Mouse (Mus musculus) layer of hippocampus, adult 2 months (tissue): ENCODE measurements at regions not wholly inside any gene's neighbourhood (a gene's known extent, or its start where the extent isn't known, plus 50 kb on each side); places are given as distances from the start of the nearest gene placed in this dataset.
A peak's percentile ranks its signal among the peaks of the same experiment; 100 is the strongest.

Experiments
- DNase-seq, 2 experiments: peaks; one replicate each; pipeline ENCODE4 v3.0.0; 2022; ENCODE audit warnings: low spot score in 2 of 2
- H3K27ac ChIP-seq: fragments of 200-600 bp; 2 replicates; pipeline ENCODE4 v1.8.1; 2022
- H3K4me3 ChIP-seq: fragments of 200-600 bp; 2 replicates; pipeline ENCODE4 v1.8.1; 2022; ENCODE audit warnings: mild to moderate bottlenecking
- CTCF ChIP-seq: fragments of 200-600 bp; conservative IDR thresholded peaks from 2 replicates; pipeline ENCODE4 v1.8.1; 2022; ENCODE audit warnings: antibody characterized with exemption, mild to moderate bottlenecking, moderate library complexity

GRCm38 (mm10) chr9:83326437-83327086 is 114.4 kb downstream of the Lca5 start:
- Histone ChIP-seq H3K4me3 (peak overlapping the region; percentile 26; the same call in 1 of the 2 replicates), H3K27ac (peak overlapping the region; percentile 58)
- TF ChIP-seq CTCF: no peak
- DNase-seq: no peak

GRCm38 (mm10) chr9:83325910-83326309 is 115.0 kb downstream of the Lca5 start:
- no peak for TF ChIP-seq CTCF
- peak; percentile 81 to 85 for DNase-seq
- Histone ChIP-seq H3K4me3 (no peak overlapping the region; the same call in 1 of the 2 replicates), H3K27ac (peak overlapping the region; percentile 87)

- H3K4me3 ChIP-seq: no peak overlapping the region
- no peak for TF ChIP-seq CTCF
- no peak for DNase-seq
- peak overlapping the region; percentile 87; the same call in 1 of the 2 replicates for H3K27ac ChIP-seq
These were observed 116.6 kb downstream of the Lca5 start for GRCm38 (mm10) chr9:83324336-83324735.

GRCm38 (mm10) chr9:83322991-83323583 is 117.8 kb downstream of the Lca5 start:
- Histone ChIP-seq H3K4me3 (no peak overlapping the region), H3K27ac (peak overlapping the region; percentile 58; the same call in 1 of the 2 replicates)
- no peak for TF ChIP-seq CTCF
- no peak for DNase-seq

GRCm38 (mm10) chr9:83321793-83322192 is 119.1 kb downstream of the Lca5 start:
- no peak for TF ChIP-seq CTCF
- Histone ChIP-seq H3K4me3 (no peak overlapping the region), H3K27ac (peak overlapping the region; percentile 58)
- no peak for DNase-seq

GRCm38 (mm10) chr9:83320834-83321233 is 120.1 kb downstream of the Lca5 start:
- no peak for TF ChIP-seq CTCF
- peak overlapping the region; percentile 24 for H3K27ac ChIP-seq

GRCm38 (mm10) chr9:83316818-83317162 is 124.1 kb downstream of the Lca5 start:
- DNase-seq: no peak
- Histone ChIP-seq H3K4me3 (peak overlapping the region; percentile 61), H3K27ac (peak overlapping the region; percentile 96)
- TF ChIP-seq CTCF: no peak

More at GRCm38 (mm10) chr9:83320834-83321233, 120.1 kb downstream of the Lca5 start:
- no peak for DNase-seq
- no peak overlapping the region for H3K4me3 ChIP-seq

- H3K4me3 ChIP-seq: peak overlapping the region; percentile 61
- H3K27ac ChIP-seq: peak overlapping the region; percentile 96
- peak; percentile 88 to 91 for DNase-seq
- no peak for TF ChIP-seq CTCF
These were observed 124.7 kb downstream of the Lca5 start for GRCm38 (mm10) chr9:83315941-83316817.

GRCm38 (mm10) chr9:83308771-83309170 is 132.2 kb downstream of the Lca5 start:
- H3K27ac ChIP-seq: no peak overlapping the region
- TF ChIP-seq CTCF: no peak
- H3K4me3 ChIP-seq: no peak overlapping the region
- no peak for DNase-seq

GRCm38 (mm10) chr9:83308092-83308491 is 132.8 kb downstream of the Lca5 start:
- Histone ChIP-seq H3K27ac (no peak overlapping the region), H3K4me3 (no peak overlapping the region)
- DNase-seq: no peak
- TF ChIP-seq CTCF: no peak

- no peak for DNase-seq
- TF ChIP-seq CTCF: no peak
- H3K27ac ChIP-seq: no peak overlapping the region
These were observed 133.5 kb downstream of the Lca5 start for GRCm38 (mm10) chr9:83307349-83307938.

GRCm38 (mm10) chr9:83304925-83305324 is 136.0 kb downstream of the Lca5 start:
- no peak overlapping the region for H3K4me3 ChIP-seq
- no peak for TF ChIP-seq CTCF

More at GRCm38 (mm10) chr9:83307349-83307938, 133.5 kb downstream of the Lca5 start:
- no peak overlapping the region for H3K4me3 ChIP-seq

GRCm38 (mm10) chr9:83300500-83300899 is 140.4 kb downstream of the Lca5 start:
- Histone ChIP-seq H3K4me3 (no peak overlapping the region), H3K27ac (no peak overlapping the region)
- no peak for TF ChIP-seq CTCF
- DNase-seq: no peak

More at GRCm38 (mm10) chr9:83304925-83305324, 136.0 kb downstream of the Lca5 start:
- no peak for DNase-seq
- H3K27ac ChIP-seq: no peak overlapping the region
